Mouse (Mus musculus) ES-Bruce4 (cell line): ENCODE measurements around the gene Gm10065.

Experiments used
- CTCF ChIP-seq: IDR thresholded peaks from one replicate; pipeline ENCODE4 v1.8.1; 2011; ENCODE audit warnings: low read depth, low read length
- EP300 ChIP-seq: IDR thresholded peaks from 2 replicates; pipeline ENCODE4 v1.6.1; 2011; ENCODE audit warnings: low read depth, low read length; ENCODE audit not compliant: insufficient read depth

DNA sequence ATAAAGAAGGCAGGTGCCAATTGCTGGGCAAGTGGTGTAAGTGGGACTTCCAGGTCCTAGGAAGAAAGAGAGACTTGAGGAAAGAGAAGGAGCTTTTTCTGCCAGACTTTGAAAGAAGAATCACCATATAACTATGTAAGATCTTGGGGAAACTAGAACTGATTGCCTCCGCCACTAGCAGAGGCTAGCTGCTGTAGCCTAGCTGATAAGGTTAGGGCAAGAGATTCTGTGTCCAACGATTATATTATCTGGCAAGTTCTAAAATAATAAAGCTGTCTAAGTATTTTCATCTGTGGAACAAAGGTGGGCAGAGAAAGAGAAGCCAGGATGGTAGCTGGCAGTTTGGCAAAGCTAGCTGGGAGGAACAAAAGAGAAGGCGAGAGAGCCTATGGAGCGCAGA, 6.8 kb downstream of the Gm10065 start:
- no peak for TF ChIP-seq EP300
- TF ChIP-seq CTCF, result no peak
